Mouse (Mus musculus): Measurements from ENCODE around the gene Nxn.

DNA sequence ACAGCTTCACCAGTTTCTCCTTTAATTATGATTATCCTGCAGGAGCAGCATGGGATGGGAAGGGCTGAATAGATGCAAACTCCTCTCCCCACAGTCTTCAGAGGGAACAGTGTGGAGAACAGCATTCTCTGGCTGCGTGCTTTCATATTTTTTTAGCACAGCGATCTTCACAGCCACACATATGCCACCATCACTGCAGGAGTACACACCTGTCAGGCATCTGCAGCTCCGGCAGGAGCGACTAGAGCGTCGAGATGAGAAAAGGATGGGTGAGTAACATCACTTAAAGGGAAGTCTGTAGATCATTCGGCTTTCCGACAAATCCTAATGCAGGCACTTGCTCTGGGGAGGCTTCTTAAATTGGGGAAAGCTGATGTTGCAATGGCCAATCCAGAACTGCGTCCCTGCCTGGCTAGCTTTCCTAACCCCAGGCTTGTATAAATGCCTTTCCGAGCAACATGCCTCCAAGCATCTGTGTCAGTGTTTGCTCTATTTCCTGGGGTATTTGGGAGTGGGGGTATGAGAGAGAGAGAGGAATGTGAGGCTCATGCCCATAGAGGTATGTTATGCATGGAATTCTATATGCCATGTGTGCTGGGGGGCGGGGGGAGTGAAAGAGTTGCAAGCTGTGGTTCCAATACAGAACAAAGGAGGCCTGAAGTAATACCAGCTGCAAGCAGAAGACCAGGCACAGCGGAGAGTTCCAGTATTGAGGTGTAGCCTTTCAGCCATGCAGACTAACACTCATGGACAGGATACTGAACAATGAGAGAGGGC is 87.5 kb downstream of the Nxn start:
- TF ChIP-seq GATA1 (IDR thresholded peaks at IDR 0.05; ENCODE audit: low read length) (no peak), TAL1 (IDR thresholded peaks at IDR 0.05; ENCODE audit: low read length) (no peak)
